Mouse (Mus musculus) olfactory bulb, adult 2 months (tissue): ENCODE results near the gene Atp6v0b.

ENCODE experiments used
- CTCF ChIP-seq: fragments of 200-500 bp; IDR thresholded peaks from 2 replicates; pipeline ENCODE4 v1.5.1; 2012; ENCODE audit warnings: low read depth, mild to moderate bottlenecking, low read length, moderate library complexity; ENCODE audit not compliant: insufficient read depth
- POLR2A ChIP-seq: fragments of 200-500 bp; IDR thresholded peaks from 2 replicates; pipeline ENCODE4 v1.6.1; 2012; ENCODE audit warnings: mild to moderate bottlenecking, low read depth, low read length, moderate library complexity; ENCODE audit not compliant: insufficient read depth

DNA sequence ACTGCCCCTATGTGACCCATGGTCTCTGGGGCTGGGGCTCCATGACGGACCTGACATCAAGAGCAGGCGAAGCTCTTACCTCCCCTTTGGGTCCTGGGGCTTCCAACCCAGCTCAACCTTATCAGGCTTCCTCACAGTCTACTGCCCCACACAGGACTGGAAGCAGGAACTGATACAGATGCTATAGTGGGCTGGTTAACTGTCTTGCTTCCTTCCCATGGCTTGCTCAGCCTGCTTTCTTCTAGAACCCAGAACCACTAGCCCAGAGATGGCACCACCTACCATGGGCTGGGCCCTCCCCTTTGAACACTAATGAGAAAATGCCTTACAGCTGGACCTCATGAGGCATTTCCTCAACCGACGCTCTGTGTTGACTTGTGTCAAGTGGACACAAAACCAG lies 30.3 kb upstream of the Atp6v0b start:
- no peak for TF ChIP-seq CTCF
- no peak for TF ChIP-seq POLR2A
